Mouse (Mus musculus) gastrocnemius, postnatal 10 days (tissue): Measurements from ENCODE around the gene Fam50a. TPM values are rescaled to one million over a fixed set of nuclear protein-coding genes. Genes with fewer than 3 reads are reported as not detected.
"Not testable (repeated sequence)": the region's sequence is repeated elsewhere in the genome, so short reads cannot be mapped to it uniquely, and the experiment has no call there.

Source experiments
- DNase-seq: peaks from one replicate; pipeline ENCODE4 v3.0.0; 2021; ENCODE audit warnings: mixed read lengths
- microRNA-seq, 2 experiments: library from miRNA; unstranded; fragments of <30 nt; microRNA quantifications; one replicate each; pipeline ENCODE4 v1.2.0; 2021
- total RNA-seq, 2 experiments: library from RNA; stranded (reverse); gene quantifications; 2 replicates each; pipeline ENCODE4 v1.2.3; 2021

Gene Fam50a
- total RNA-seq, 2 experiments from 2014 or later, result 27.1 to 31.2 TPM

- no peak for DNase-seq
Observed at GRCm38 (mm10) chrX:74329215-74329671, 16.4 kb downstream of the Fam50a start.

GRCm38 (mm10) chrX:74330166-74330930 is 17.5 kb downstream of the Fam50a start:
- DNase-seq, result no peak

- no peak for DNase-seq
Observed at GRCm38 (mm10) chrX:74352645-74353466, 40.0 kb downstream of the Fam50a start.

- DNase-seq, result peak; percentile 70
Observed at GRCm38 (mm10) chrX:74353467-74353770, 40.6 kb downstream of the Fam50a start, which contains the start of gene Lage3. Gene Lage3 (minus strand): TSS chrX:74353618.

- not testable (repeated sequence) for DNase-seq
Observed at GRCm38 (mm10) chrX:74357069-74357468, 44.2 kb downstream of the Fam50a start.

GRCm38 (mm10) chrX:74359171-74359570 is 46.3 kb downstream of the Fam50a start:
- DNase-seq, result no peak

- DNase-seq, result no peak
Observed at GRCm38 (mm10) chrX:74367512-74367911, 54.7 kb downstream of the Fam50a start.

DNA sequence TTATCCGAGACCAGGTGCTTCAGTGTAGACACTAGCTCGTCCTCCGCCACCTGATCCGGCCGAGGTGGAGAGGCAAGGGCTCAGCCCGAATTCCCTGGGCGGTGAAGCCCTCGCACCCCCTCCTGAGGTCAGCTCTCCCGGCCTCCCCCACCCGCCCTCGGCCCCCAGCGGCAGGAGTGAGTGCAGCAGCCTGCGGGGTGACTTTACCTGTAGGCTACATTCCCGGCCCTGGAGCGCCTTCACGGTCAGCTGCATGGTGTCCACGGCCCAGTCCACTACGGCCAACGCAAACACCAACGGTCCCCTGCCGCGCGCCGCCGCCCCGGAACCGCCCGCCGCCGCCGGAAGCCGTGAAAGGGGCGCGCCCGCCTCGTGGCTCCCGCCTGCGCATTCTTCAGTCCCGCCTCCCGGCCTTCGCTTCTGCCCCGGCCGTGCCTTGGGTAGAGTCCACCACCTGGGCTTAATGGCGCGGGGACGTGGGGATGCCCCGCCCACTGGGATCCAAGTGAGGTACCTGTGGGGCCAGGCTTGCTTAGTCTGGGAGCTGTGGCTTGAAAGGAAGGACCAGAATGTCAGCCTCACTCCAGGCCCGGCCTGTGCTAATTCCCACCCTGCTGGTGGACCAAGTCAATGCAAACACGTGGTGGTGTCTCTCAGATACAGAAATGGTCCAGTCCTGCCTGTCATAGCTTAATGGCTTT is 55.5 kb downstream of the Fam50a start:
- peak; percentile 70 for DNase-seq

Small RNA genes lying within 50 kb of the gene (microRNA-seq; reads per million reads assigned to microRNA genes)
- 2.5 to 2.8 reads per million in 2 experiments for gene Mir7091
- 0 reads per million in 2 experiments for gene Mir7092

Other genes starting within 250 kb of the Fam50a start
- gene Opn1mw, start 185.6 kb upstream of the Fam50a start, total RNA-seq, result not detected
- 10 to 100 TPM; 32.5 to 38.9 TPM for gene Mecp2, start 177.7 kb upstream of the Fam50a start, total RNA-seq
- gene Tex28, start 145.2 kb upstream of the Fam50a start, total RNA-seq, result not detected
- gene Tktl1, start 135.8 kb upstream of the Fam50a start, total RNA-seq, result not detected
- gene Flna, start 63.2 kb upstream of the Fam50a start, total RNA-seq, result 100 to 1,000 TPM; 113 to 163 TPM
- gene Emd, start 58.3 kb upstream of the Fam50a start, total RNA-seq, result 10 to 100 TPM; 23.3 to 25.2 TPM
- 100 to 1,000 TPM; 163 to 167 TPM for gene Rpl10, start 42.2 kb upstream of the Fam50a start, total RNA-seq
- 10 to 100 TPM; 41.7 to 47.4 TPM for gene Taz, start 31.1 kb upstream of the Fam50a start, total RNA-seq
- 10 to 100 TPM; 62.8 to 69.4 TPM for gene Dnase1l1, start 30.7 kb upstream of the Fam50a start, total RNA-seq
- gene Atp6ap1, start 15.9 kb upstream of the Fam50a start, total RNA-seq, result 10 to 100 TPM; 88.7 to 99.7 TPM
- 10 to 100 TPM; 44.8 to 50.9 TPM for gene Gdi1, start 8.0 kb upstream of the Fam50a start, total RNA-seq
- gene Plxna3, start 16.0 kb downstream of the Fam50a start, total RNA-seq, result 1 to 10 TPM; 2.5 to 5.8 TPM
- 10 to 100 TPM; 40.6 to 45.2 TPM for gene Lage3, start 40.6 kb downstream of the Fam50a start, total RNA-seq
- gene Ubl4a, start 60.2 kb downstream of the Fam50a start, total RNA-seq, result 10 to 100 TPM; 51.1 to 51.7 TPM
- gene Slc10a3, start 60.3 kb downstream of the Fam50a start, total RNA-seq, result 1 to 10 TPM; 4.8 to 5.6 TPM
- gene Fam3a, start 80.2 kb downstream of the Fam50a start, total RNA-seq, result 10 to 100 TPM; 18.3 to 18.4 TPM
- 10 to 100 TPM; 25.1 to 27.5 TPM for gene Ikbkg, start 80.3 kb downstream of the Fam50a start, total RNA-seq
- 1 to 10 TPM; 6.9 to 8.2 TPM for gene G6pdx, start 116.2 kb downstream of the Fam50a start, total RNA-seq
- not detected for gene Gm6880, start 168.4 kb downstream of the Fam50a start, total RNA-seq